Mouse (Mus musculus) kidney, embryonic 14.5 days (tissue): ENCODE measurements at regions not wholly inside any gene's neighbourhood (a gene's known extent, or its start where the extent isn't known, plus 50 kb on each side); places are given as distances from the start of the nearest gene placed in this dataset.
A peak's percentile ranks its signal among the peaks of the same experiment; 100 is the strongest.

Experiments
- ATAC-seq: fragments of 200-750 bp; cut with Nextera tagmentation; 2 replicates; pipeline ENCODE4 v1.8.0; 2017; ENCODE audit warnings: moderate number of reproducible peaks, mild to moderate bottlenecking, moderate TSS enrichment, moderate library complexity; ENCODE audit not compliant: low FRiP score, low TSS enrichment
- H3K27ac ChIP-seq: fragments of 300-500 bp; sonication (generic); 2 replicates; pipeline ENCODE4 v1.5.1; 2014; ENCODE audit warnings: low read depth, mild to moderate bottlenecking, low read length, moderate library complexity, mixed read lengths
- H3K27me3 ChIP-seq: fragments of 300-500 bp; sonication (generic); 2 replicates; pipeline ENCODE4 v1.6.1; 2014; ENCODE audit warnings: mild to moderate bottlenecking, low read length; ENCODE audit not compliant: control insufficient read depth, insufficient read depth
- H3K36me3 ChIP-seq: fragments of 300-500 bp; sonication (generic); 2 replicates; pipeline ENCODE4 v1.6.1; 2014; ENCODE audit warnings: low read length, mixed read lengths; ENCODE audit not compliant: control insufficient read depth, insufficient read depth
- H3K4me1 ChIP-seq: fragments of 300-500 bp; sonication (generic); 2 replicates; pipeline ENCODE4 v1.6.1; 2014; ENCODE audit warnings: low read length, mixed read lengths; ENCODE audit not compliant: control insufficient read depth, insufficient read depth
- H3K4me2 ChIP-seq: fragments of 300-500 bp; sonication (generic); replicated peaks from 2 replicates; pipeline ENCODE4 v1.6.1; 2014; ENCODE audit warnings: low read depth, mild to moderate bottlenecking, low read length
- H3K4me3 ChIP-seq: fragments of 300-500 bp; sonication (generic); 2 replicates; pipeline ENCODE4 v1.5.1; 2014; ENCODE audit warnings: mild to moderate bottlenecking, low read length
- H3K9ac ChIP-seq: fragments of 300-500 bp; sonication (generic); 2 replicates; pipeline ENCODE4 v1.6.1; 2014; ENCODE audit warnings: low read depth, mild to moderate bottlenecking, low read length, moderate library complexity
- H3K9me3 ChIP-seq: fragments of 300-500 bp; sonication (generic); 2 replicates; pipeline ENCODE4 v1.6.1; 2016; ENCODE audit warnings: low read length; ENCODE audit not compliant: control insufficient read depth
- WGBS: fragments of 180-500 bp; shearing (Covaris S2); extraction: QIAGEN DNeasy Blood & Tissue Kit; methylation state at CpG from one replicate; pipeline ENCODE4 v1.1.7; 2014; 5-methylcytosine and 5-hydroxymethylcytosine counted together

DNA sequence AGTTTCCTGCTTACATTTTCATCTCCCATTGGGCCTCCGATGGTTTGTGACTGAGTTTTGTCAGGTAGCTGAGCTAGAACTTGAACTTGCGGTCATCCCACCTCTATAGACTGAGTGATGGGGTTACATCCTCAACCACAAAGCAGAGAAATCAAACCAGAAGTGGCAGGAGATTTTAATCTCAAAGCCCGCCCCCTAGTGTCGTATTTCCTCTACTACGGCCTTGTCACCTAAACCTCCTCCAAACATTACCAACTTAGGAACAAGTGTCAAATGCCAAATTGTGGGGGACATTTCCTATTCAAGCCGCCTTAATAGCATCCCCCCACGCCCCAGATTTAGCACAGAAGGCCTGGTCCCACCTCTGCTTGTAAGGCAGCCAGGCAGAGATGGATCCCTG lies 286.3 kb upstream of the Lrig3 start:
- H3K27me3 ChIP-seq = no peaks in the 10 kb centered on the region
- no peaks in the 10 kb centered on the region for H3K9me3 ChIP-seq
- H3K4me3 ChIP-seq = no peak overlapping the region
- no peaks in the 10 kb centered on the region for H3K36me3 ChIP-seq
- no peak overlapping the region for H3K9ac ChIP-seq
- ATAC-seq = no peak
- no peak overlapping the region for H3K4me2 ChIP-seq
- H3K27ac ChIP-seq = no peak overlapping the region
- 78% methylated on average over 7 of the region's 7 CpGs for WGBS
- H3K4me1 ChIP-seq = no peaks in the 10 kb centered on the region

DNA sequence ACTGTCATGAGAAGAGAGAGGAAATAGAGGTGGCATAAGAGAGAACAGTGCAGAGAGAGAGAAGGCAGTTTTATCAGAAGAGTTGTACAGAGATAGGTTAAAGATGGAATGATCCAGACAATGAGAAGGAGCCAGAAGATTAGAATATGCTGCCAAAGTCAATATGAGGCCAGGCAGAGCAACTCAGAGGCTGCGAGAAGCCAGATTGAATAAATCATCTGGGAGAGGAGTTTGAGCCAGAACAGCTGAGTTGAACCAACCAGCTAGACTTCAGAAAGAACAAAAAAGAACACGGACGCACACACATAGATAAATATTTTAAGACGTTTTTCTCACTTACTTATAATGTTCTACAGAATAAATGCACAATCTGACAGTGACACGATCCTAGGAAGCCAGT lies 280.8 kb upstream of the Lrig3 start:
- no peaks in the 10 kb centered on the region for H3K9me3 ChIP-seq
- ATAC-seq = no peak

DNA sequence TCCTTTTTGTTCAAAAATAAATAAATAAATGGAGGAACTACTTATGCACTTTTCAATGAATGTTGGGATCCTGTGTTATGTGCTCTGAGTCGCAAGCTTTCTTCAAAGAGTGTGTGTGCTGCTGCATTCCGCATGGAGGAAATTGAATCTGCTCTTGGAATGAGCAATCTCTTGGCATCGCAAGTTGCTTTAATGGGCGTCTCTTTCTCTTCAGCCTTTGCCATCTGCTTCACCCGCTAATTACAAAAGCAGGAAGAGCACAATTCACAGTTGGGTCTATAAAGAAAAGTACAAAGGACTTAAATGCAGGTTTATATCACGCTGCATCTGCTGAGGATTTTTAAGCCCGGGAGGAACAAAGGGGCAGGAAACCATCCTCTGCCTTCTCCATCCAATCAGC lies 272.5 kb upstream of the Lrig3 start:
- H3K36me3 ChIP-seq = no peaks in the 10 kb centered on the region
- no peaks in the 10 kb centered on the region for H3K9me3 ChIP-seq
- H3K27ac ChIP-seq = no peak overlapping the region
- H3K4me1 ChIP-seq = no peaks in the 10 kb centered on the region
- no peak overlapping the region for H3K4me2 ChIP-seq
- H3K9ac ChIP-seq = no peak overlapping the region
- WGBS = 47% methylated on average over 7 of the region's 7 CpGs
- no peaks in the 10 kb centered on the region for H3K27me3 ChIP-seq
- no peak for ATAC-seq
- H3K4me3 ChIP-seq = no peak overlapping the region

More for the DNA sequence above, 280.8 kb upstream of the Lrig3 start:
- Histone ChIP-seq H3K4me3 (no peak overlapping the region), H3K4me1 (no peaks in the 10 kb centered on the region), H3K27ac (no peak overlapping the region), H3K4me2 (no peak overlapping the region), H3K9ac (no peak overlapping the region), H3K36me3 (no peaks in the 10 kb centered on the region), H3K27me3 (no peaks in the 10 kb centered on the region)
- 67% methylated on average over 5 of the region's 5 CpGs for WGBS

DNA sequence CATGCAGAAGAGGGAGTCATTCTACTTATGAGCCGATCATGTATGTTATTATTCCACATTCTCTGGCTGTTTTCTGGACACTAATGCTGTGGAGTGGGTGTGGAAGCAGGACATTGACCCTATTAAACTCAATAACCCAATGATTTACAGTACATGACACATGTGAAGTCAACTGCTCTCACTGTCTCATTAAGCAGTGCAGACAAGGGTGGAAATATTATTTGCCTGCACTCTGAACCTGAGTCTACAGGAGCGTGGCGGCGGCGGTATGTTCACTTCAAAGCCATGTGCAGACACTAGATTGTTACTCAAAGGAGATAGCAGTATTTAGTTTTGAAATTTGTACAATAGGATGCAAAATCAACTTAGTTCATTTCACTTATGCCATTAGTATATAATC lies 269.8 kb upstream of the Lrig3 start:
- H3K9me3 ChIP-seq = no peaks in the 10 kb centered on the region
- no peak overlapping the region for H3K4me2 ChIP-seq
- H3K27me3 ChIP-seq = no peaks in the 10 kb centered on the region
- no peaks in the 10 kb centered on the region for H3K4me1 ChIP-seq
- no peak overlapping the region for H3K4me3 ChIP-seq
- no peaks in the 10 kb centered on the region for H3K36me3 ChIP-seq
- no peak overlapping the region for H3K27ac ChIP-seq
- H3K9ac ChIP-seq = no peak overlapping the region
- ATAC-seq = no peak
- WGBS = 38% methylated on average over 5 of the region's 5 CpGs

DNA sequence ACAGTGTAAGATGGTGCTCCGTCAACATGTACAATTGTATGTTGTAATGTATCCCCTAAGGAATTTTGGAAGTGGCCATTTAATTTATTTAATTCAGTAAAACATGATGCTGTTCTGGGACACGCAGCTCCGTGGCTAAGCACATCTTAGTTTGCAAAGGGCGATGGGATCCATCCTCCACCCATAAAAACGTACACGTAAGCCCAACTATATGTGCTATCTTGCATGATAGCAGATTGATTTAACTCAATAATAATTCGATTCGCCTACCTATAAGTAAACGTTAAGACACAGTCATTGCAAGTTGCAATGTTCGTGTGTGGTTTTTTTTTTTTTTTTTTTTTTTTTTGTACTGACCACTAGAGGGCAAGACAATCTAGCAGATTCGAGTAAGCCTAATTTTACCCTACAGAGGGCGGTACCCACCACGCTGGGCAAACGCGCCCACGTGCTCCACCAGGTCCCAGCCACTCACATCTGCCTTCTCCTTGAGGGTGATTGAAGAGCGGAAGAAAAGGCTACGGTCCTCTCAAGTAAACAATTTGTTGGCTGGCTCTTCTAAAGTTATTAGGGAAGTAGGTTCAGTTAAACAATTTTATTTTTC lies 240.8 kb upstream of the Lrig3 start:
- 30% methylated on average over 18 of the region's 18 CpGs for WGBS

DNA sequence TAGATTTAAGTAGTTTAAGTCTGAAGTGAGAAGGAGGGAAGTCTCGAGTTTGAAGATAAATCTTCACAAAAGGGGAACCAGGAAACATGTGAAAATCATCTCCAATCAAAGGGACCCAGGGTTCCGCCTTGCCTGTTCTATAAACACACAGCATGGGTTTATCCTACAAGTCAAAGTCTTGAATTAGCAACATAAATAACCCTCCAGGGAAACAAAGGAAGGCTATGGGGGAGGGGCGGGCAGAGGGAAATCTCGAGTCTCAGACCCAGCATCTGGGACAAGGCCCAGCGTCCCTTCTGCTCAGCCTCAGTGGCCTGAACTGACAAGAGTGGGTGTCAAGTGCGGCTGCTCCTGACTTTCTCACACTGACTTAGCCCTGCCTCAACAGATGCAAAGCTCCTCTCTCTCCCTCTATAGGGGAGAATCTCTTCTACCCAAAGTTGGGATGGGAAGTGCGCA lies 240.3 kb upstream of the Lrig3 start:
- 34% methylated on average over 7 of the region's 7 CpGs for WGBS
- Histone ChIP-seq H3K9ac (no peak overlapping the region), H3K4me2 (no peak overlapping the region), H3K27ac (no peak overlapping the region), H3K27me3 (no peaks in the 10 kb centered on the region), H3K9me3 (no peaks in the 10 kb centered on the region), H3K4me1 (peaks cover 4% of the 10 kb centered on the region; the same call in 1 of the 2 replicates), H3K4me3 (no peak overlapping the region), H3K36me3 (no peaks in the 10 kb centered on the region)
- ATAC-seq = peak; percentile 53

More for the DNA sequence above, 240.8 kb upstream of the Lrig3 start:
- peaks cover 4% of the 10 kb centered on the region; the same call in 1 of the 2 replicates for H3K4me1 ChIP-seq
- H3K27ac ChIP-seq = no peak overlapping the region
- no peak overlapping the region for H3K9ac ChIP-seq
- H3K4me3 ChIP-seq = no peak overlapping the region
- H3K27me3 ChIP-seq = no peaks in the 10 kb centered on the region
- no peaks in the 10 kb centered on the region for H3K36me3 ChIP-seq
- H3K4me2 ChIP-seq = no peak overlapping the region
- ATAC-seq = peak; percentile 90
- H3K9me3 ChIP-seq = no peaks in the 10 kb centered on the region

DNA sequence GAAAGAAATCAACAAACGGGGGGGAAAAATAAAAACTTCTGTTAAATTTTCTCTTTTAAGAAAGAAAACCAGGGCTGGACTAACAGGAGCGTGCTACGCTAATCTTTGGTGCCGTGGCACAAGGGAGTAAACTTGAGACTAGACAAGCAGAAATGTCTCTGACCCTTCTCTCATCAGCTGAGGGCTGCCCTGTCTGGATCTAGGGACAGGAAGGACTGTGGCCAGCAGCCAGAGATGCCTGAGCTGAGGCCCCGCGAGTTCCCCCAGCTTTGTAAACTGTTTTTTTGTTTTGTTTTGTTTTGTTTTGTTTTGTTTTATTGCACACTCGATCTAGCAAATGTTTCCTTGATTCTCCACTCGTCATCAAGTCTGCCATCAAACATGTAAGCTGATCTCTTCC lies 239.4 kb upstream of the Lrig3 start:
- Histone ChIP-seq H3K9me3 (no peaks in the 10 kb centered on the region), H3K27ac (no peak overlapping the region; the same call in 1 of the 2 replicates), H3K4me1 (peaks cover 4% of the 10 kb centered on the region; the same call in 1 of the 2 replicates), H3K4me3 (no peak overlapping the region), H3K4me2 (no peak overlapping the region), H3K27me3 (no peaks in the 10 kb centered on the region), H3K9ac (no peak overlapping the region), H3K36me3 (no peaks in the 10 kb centered on the region)
- no peak for ATAC-seq
- 20% methylated on average over 8 of the region's 8 CpGs for WGBS

DNA sequence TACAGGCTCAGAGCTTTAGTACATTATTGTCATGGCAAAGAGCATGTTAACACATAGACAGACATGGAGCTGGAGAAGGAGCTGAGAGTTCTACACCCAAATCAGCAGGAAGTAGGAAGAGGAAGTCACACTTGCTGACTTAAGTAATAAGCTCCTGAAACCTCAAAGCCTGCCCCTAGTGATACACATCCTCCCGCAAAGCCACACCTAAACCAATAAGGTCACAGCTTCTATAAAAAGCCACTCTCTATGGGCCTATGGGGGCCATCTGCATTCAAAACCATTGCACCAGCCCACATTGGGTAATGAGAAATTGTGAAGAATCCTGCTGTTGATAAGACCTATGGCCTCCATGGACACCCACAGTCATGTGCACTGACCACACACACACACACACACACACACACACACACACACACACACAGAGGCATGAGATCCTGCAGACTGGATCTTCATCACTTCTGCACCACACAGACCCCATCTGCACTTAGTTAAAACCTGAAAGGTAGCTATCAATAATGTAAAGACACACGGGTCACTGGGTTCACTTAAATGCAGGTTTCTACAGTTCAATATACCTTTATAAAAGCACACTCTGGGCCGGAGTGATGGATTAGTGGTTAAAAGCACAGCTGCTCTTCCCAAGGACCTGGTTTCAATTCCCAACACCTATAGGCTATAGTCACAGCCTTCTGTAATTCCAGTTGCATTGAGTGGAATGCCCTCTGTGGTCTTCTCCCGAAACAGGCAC lies 230.0 kb upstream of the Lrig3 start:
- no peaks in the 10 kb centered on the region for H3K4me1 ChIP-seq
- no peaks in the 10 kb centered on the region for H3K36me3 ChIP-seq
- H3K4me3 ChIP-seq = no peak overlapping the region
- 88% methylated on average over 4 of the region's 4 CpGs for WGBS
- no peak overlapping the region for H3K4me2 ChIP-seq
- H3K27ac ChIP-seq = no peak overlapping the region
- ATAC-seq = no peak
- H3K9me3 ChIP-seq = no peaks in the 10 kb centered on the region
- H3K9ac ChIP-seq = no peak overlapping the region
- H3K27me3 ChIP-seq = no peaks in the 10 kb centered on the region

DNA sequence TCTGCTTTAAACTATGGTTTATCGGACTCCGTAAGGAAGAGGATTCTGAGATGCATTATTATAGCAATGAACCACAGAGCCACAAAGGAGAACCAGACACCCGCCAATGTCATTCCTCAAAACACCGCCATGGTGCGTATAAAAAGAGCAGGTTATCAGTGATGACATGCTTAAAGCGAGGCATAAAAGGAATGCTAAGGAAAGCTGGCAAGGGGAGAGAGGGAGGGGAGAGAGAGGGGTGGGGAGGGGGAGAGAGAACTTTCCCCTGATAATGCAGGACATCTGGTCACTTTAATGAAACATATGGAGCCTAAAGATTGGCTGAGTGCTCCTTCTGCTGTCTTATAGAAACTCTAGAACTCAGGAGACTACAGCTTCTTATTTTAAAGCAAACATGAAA lies 222.8 kb upstream of the Lrig3 start:
- no peaks in the 10 kb centered on the region for H3K36me3 ChIP-seq
- H3K27me3 ChIP-seq = no peaks in the 10 kb centered on the region
- H3K27ac ChIP-seq = no peak overlapping the region
- WGBS = 76% methylated on average over 6 of the region's 6 CpGs
- no peaks in the 10 kb centered on the region; the same call in 1 of the 2 replicates for H3K4me1 ChIP-seq
- no peak overlapping the region for H3K4me3 ChIP-seq
- no peak for ATAC-seq
- no peaks in the 10 kb centered on the region for H3K9me3 ChIP-seq
- H3K9ac ChIP-seq = no peak overlapping the region
- no peak overlapping the region for H3K4me2 ChIP-seq
